ENCODE assay signal across 8 mouse cellular contexts in the genomic region with DNA sequence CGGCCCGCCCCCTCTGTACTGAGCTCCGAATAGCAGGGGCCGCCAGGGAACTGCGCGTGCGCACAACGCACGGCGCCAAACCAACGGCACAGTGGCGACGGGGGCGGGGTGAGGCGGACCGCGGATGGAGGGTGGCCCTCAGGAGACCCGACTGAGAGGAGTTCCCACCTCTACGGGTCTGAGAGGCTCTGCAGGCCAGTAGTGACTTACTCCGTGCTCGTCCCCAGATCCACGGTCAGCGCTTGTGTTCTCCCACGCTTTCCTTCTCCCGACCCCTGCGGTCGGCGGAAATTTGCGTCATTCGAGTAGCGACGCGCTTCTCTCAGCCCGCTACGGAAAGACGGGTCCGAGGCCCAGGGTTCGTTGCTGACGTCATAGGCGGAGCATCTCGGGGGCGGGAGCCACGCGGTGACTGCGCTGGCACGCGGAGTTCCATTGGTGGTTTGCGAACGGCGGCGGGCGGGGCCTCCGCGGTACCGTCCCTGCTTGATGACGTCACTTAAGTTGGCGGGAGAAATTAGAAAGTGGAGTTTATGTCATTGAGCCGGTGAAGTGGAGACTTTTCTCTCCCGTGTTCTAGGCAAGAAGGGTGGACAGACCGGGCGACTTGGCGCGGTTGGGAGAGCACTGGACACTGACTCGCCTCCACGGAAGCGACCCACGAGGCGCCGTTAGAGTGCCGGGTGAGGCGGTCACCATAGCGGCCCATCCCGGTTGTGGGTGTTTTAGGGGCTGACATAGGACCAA. TPM values are rescaled to one million over a fixed set of nuclear protein-coding genes. Genes with fewer than 3 reads are reported as not detected.
DNase-seq lines count a peak whose midpoint lies in the region; ATAC-seq and TF ChIP-seq lines count a peak whose summit lies in the region.

Gene Larp7 (minus strand): TSS at position 377 of the 747 bp plus-strand sequence.
Gene Zgrf1 (plus strand): TSS at position 517 of the 747 bp plus-strand sequence.

- peak within 1 kb of the TSS; percentile 99 for H3K27ac ChIP-seq in forebrain, embryonic 10.5 days
- H3K27ac ChIP-seq in heart, embryonic 15.5 days: peak within 1 kb of the TSS; percentile 98
- peak within 1 kb of the TSS; percentile 60 for H3K27ac ChIP-seq in liver, embryonic 14.5 days
- peak within 1 kb of the TSS; percentile 68 for H3K27ac ChIP-seq in neural tube, embryonic 11.5 days (ENCODE audit: low read depth, low read length)
- peak within 1 kb of the TSS; percentile 93 for H3K27ac ChIP-seq in stomach, postnatal 0 days (replicated peaks)

- H3K9me3 ChIP-seq in forebrain, embryonic 10.5 days: no peaks in the 10 kb centered on the region
- no peaks in the 10 kb centered on the region for H3K9me3 ChIP-seq in heart, embryonic 15.5 days (replicated peaks)
- H3K9me3 ChIP-seq in liver, embryonic 14.5 days (ENCODE audit: control insufficient read depth, low read length): no peaks in the 10 kb centered on the region
- H3K9me3 ChIP-seq in neural tube, embryonic 11.5 days (ENCODE audit: control insufficient read depth, low read length): no peaks in the 10 kb centered on the region
- H3K9me3 ChIP-seq in stomach, postnatal 0 days (ENCODE audit: control insufficient read depth, low read length): no peaks in the 10 kb centered on the region

- H3K36me3 ChIP-seq in forebrain, embryonic 10.5 days (replicated peaks): peaks cover 28% of the 10 kb centered on the region
- H3K36me3 ChIP-seq in heart, embryonic 15.5 days: peaks cover 10% of the 10 kb centered on the region
- H3K36me3 ChIP-seq in liver, embryonic 14.5 days (replicated peaks; ENCODE audit: control insufficient read depth, insufficient read depth, low read depth): peaks cover 13% of the 10 kb centered on the region
- peaks cover 5% of the 10 kb centered on the region; the same call in 1 of the 2 replicates for H3K36me3 ChIP-seq in neural tube, embryonic 11.5 days (ENCODE audit: control insufficient read depth, insufficient read depth, low read length)
- H3K36me3 ChIP-seq in stomach, postnatal 0 days (ENCODE audit: control insufficient read depth, insufficient read depth, low read length): 0 out of 2 replicates have a peak, but pooled peaks cover 2% of the 10 kb centered on the region

- peak within 1 kb of the TSS; percentile 69 for H3K4me3 ChIP-seq in forebrain, embryonic 10.5 days
- H3K4me3 ChIP-seq in heart, embryonic 15.5 days: peak within 1 kb of the TSS; percentile 78
- H3K4me3 ChIP-seq in liver, embryonic 14.5 days (ENCODE audit: insufficient read depth in 1 of 2, low read depth in 2 of 2, low read length in 2 of 2): peak within 1 kb of the TSS; percentile 80 to 92
- peak within 1 kb of the TSS; percentile 80 for H3K4me3 ChIP-seq in neural tube, embryonic 11.5 days (ENCODE audit: low read depth, low read length)
- H3K4me3 ChIP-seq in stomach, postnatal 0 days (ENCODE audit: low read depth, low read length): peak within 1 kb of the TSS; percentile 81

- no peak for TF ChIP-seq CTCF in liver, embryonic 14.5 days (IDR thresholded peaks at IDR 0.05; ENCODE audit: low read depth)
- TF ChIP-seq CTCF in stomach, postnatal 0 days (IDR thresholded peaks at IDR 0.05; ENCODE audit: low read depth): no peak

- H3K27me3 ChIP-seq in forebrain, embryonic 10.5 days (ENCODE audit: poor library complexity, severe bottlenecking): no peaks in the 10 kb centered on the region
- H3K27me3 ChIP-seq in heart, embryonic 15.5 days: no peaks in the 10 kb centered on the region
- H3K27me3 ChIP-seq in liver, embryonic 14.5 days (ENCODE audit: control insufficient read depth, insufficient read depth, low read length): no peaks in the 10 kb centered on the region
- no peaks in the 10 kb centered on the region for H3K27me3 ChIP-seq in neural tube, embryonic 11.5 days (ENCODE audit: control insufficient read depth, insufficient read depth, low read length)
- H3K27me3 ChIP-seq in stomach, postnatal 0 days (ENCODE audit: control insufficient read depth, insufficient read depth, low read length): no peaks in the 10 kb centered on the region

- DNase-seq in CD8-positive naive resting alpha-beta T cell, adult 2 months (ENCODE audit: low read depth in 2 of 2, low spot score in 2 of 2): peak; percentile 97 to 98
- DNase-seq in c-Kit-positive CD71-negative TER-119-negative erythroid progenitor cells, embryonic 14.5 days (ENCODE audit: low read depth): peak; percentile 98
- DNase-seq in forebrain, embryonic 10.5 days (ENCODE audit: extremely low spot score, low spot score): peak; percentile 99
- DNase-seq in kidney, postnatal 25 days: peak; percentile 98 to 99
- DNase-seq in liver, embryonic 14.5 days (ENCODE audit: low read depth in 3 of 3, low spot score in 3 of 3): peak; percentile 95 to 97 (median 96)
- peak; percentile 99 for DNase-seq in neural tube, embryonic 11.5 days (ENCODE audit: low spot score)
- peak; percentile 98 for DNase-seq in stomach, postnatal 0 days (ENCODE audit: low spot score)

- H3K4me1 ChIP-seq in forebrain, embryonic 10.5 days: peaks cover 21% of the 10 kb centered on the region
- H3K4me1 ChIP-seq in heart, embryonic 15.5 days (replicated peaks): peaks cover 15% of the 10 kb centered on the region
- H3K4me1 ChIP-seq in liver, embryonic 14.5 days (replicated peaks; ENCODE audit: control insufficient read depth in 2 of 2, insufficient read depth in 2 of 2, low read length in 1 of 2): peaks cover 0 to 4% of the 10 kb centered on the region in 2 experiments; a peak in 2 of 4 replicates
- peaks cover 3% of the 10 kb centered on the region; the same call in 1 of the 2 replicates for H3K4me1 ChIP-seq in neural tube, embryonic 11.5 days (ENCODE audit: control insufficient read depth, insufficient read depth, low read length)
- no peaks in the 10 kb centered on the region for H3K4me1 ChIP-seq in stomach, postnatal 0 days (replicated peaks; ENCODE audit: control insufficient read depth, insufficient read depth)

- ATAC-seq in heart, embryonic 15.5 days (replicated peaks; ENCODE audit: insufficient number of reproducible peaks, insufficient read depth, low FRiP score, low read depth): peak; percentile 98
- peak; percentile 98 for ATAC-seq in liver, embryonic 14.5 days (ENCODE audit: insufficient read depth)
- peak; percentile 99 for ATAC-seq in neural tube, embryonic 11.5 days (ENCODE audit: insufficient read depth, low FRiP score, low TSS enrichment)
- ATAC-seq in stomach, postnatal 0 days (ENCODE audit: low FRiP score, low TSS enrichment): peak; percentile 100

- under 1% methylated on average over 73 of the region's 73 CpGs for WGBS in forebrain, embryonic 10.5 days
- WGBS in heart, embryonic 15.5 days: under 1% methylated on average over 72 of the region's 73 CpGs
- under 1% methylated on average over 71 of the region's 73 CpGs for WGBS in liver, embryonic 14.5 days (ENCODE audit: insufficient replicate concordance)
- under 1% methylated on average over 71 of the region's 73 CpGs for whole genome bisulfite sequencing in neural tube, embryonic 11.5 days
- WGBS in stomach, postnatal 0 days: under 1% methylated on average over 65 of the region's 73 CpGs

- 0 out of 2 replicates have a peak, but pooled peaks have one; percentile 5 for TF ChIP-seq EP300 in liver, embryonic 14.5 days (IDR thresholded peaks at IDR 0.05; ENCODE audit: low read depth)
- TF ChIP-seq EP300 in stomach, postnatal 0 days (optimal IDR thresholded peaks at IDR 0.05): no peak

- H3K4me2 ChIP-seq in heart, embryonic 15.5 days: peak within 1 kb of the TSS; percentile 73
- peak within 1 kb of the TSS; percentile 84 for H3K4me2 ChIP-seq in liver, embryonic 14.5 days (ENCODE audit: low read depth)
- H3K4me2 ChIP-seq in neural tube, embryonic 11.5 days (ENCODE audit: low read depth): peak within 1 kb of the TSS; percentile 64
- H3K4me2 ChIP-seq in stomach, postnatal 0 days (replicated peaks; ENCODE audit: low read depth): peak within 1 kb of the TSS; percentile 77

- H3K9ac ChIP-seq in heart, embryonic 15.5 days: peak within 1 kb of the TSS; percentile 77
- H3K9ac ChIP-seq in liver, embryonic 14.5 days (replicated peaks): peak within 1 kb of the TSS; percentile 81
- peak within 1 kb of the TSS; percentile 71 for H3K9ac ChIP-seq in neural tube, embryonic 11.5 days (ENCODE audit: low read length)
- H3K9ac ChIP-seq in stomach, postnatal 0 days (ENCODE audit: low read length): peak within 1 kb of the TSS; percentile 71

RNA-seq across cellular contexts. Expression of gene Larp7, which starts in this region (rescaled TPM):
- polyA plus RNA-seq in forebrain, embryonic 10.5 days (2016; fragmentation: Nextera tagmentation; extraction: Ambion mirVana): 83.9 and 88.7 TPM in 2 replicates
- polyA plus RNA-seq in heart, embryonic 15.5 days (2015; fragmentation: Nextera tagmentation; extraction: Ambion mirVana): 46.9 and 58.9 TPM in 2 replicates
- 7.7 and 22.4 TPM in 2 replicates for polyA plus RNA-seq in liver, embryonic 14.5 days (2012; rRNA removed)
- polyA plus RNA-seq in liver, embryonic 14.5 days (2014; fragmentation: Nextera tagmentation; extraction: Ambion mirVana): 29.9 and 33.3 TPM in 2 replicates
- polyA plus RNA-seq in neural tube, embryonic 11.5 days (2014; fragmentation: Nextera tagmentation; extraction: Ambion mirVana): 64.4 and 78.3 TPM in 2 replicates
- 23.2 and 23.3 TPM in 2 replicates for polyA plus RNA-seq in stomach, postnatal 0 days (2015; fragmentation: Nextera tagmentation; extraction: Ambion mirVana)

RNA-seq across cellular contexts. Expression of gene Zgrf1, which starts in this region (rescaled TPM):
- 20.8 and 25.3 TPM in 2 replicates for polyA plus RNA-seq in forebrain, embryonic 10.5 days (2016; fragmentation: Nextera tagmentation; extraction: Ambion mirVana)
- 5.4 and 7.5 TPM in 2 replicates for polyA plus RNA-seq in heart, embryonic 15.5 days (2015; fragmentation: Nextera tagmentation; extraction: Ambion mirVana)
- 3.2 and 4.7 TPM in 2 replicates for polyA plus RNA-seq in liver, embryonic 14.5 days (2012; rRNA removed)
- polyA plus RNA-seq in liver, embryonic 14.5 days (2014; fragmentation: Nextera tagmentation; extraction: Ambion mirVana): 4.0 and 4.1 TPM in 2 replicates
- 9.7 TPM in 2 replicates for polyA plus RNA-seq in neural tube, embryonic 11.5 days (2014; fragmentation: Nextera tagmentation; extraction: Ambion mirVana)
- 1.1 and 1.4 TPM in 2 replicates for polyA plus RNA-seq in stomach, postnatal 0 days (2015; fragmentation: Nextera tagmentation; extraction: Ambion mirVana)

Comparison
In these comparisons a context has a peak if more than half of its experiments do, and no peak if none do; other contexts are left out.
1. Peak in every context shown above with its lines: DNase-seq, ATAC-seq, H3K4me3 ChIP-seq and H3K27ac ChIP-seq.